Mouse (Mus musculus) gastrocnemius, postnatal 14 days (tissue): ENCODE results near the gene Haus8. TPM values are rescaled to one million over a fixed set of nuclear protein-coding genes. Genes with fewer than 3 reads are reported as not detected.
"Not testable (repeated sequence)": the region's sequence is repeated elsewhere in the genome, so short reads cannot be mapped to it uniquely, and the experiment has no call there.

Experiments
- DNase-seq: peaks from one replicate; pipeline ENCODE4 v3.0.0; 2021; ENCODE audit warnings: mixed read lengths
- intact Hi-C: fragments of 180-260 bp; cut with DNase I; formaldehyde crosslinking; loops from one replicate; pipeline ENCODE4 v1.15.1; 2025; ENCODE audit warnings: low total_unique reads
- long read RNA-seq, 2 experiments: library from polyadenylated mRNA; stranded (forward); transcript quantifications; one replicate each; pipeline ENCODE4 v2.0.0; 2021
- total RNA-seq, 2 experiments: library from RNA; stranded (reverse); gene quantifications; 2 replicates each; pipeline ENCODE4 v1.2.3; 2021

Gene Haus8
- 1 to 10 TPM; 6.4 to 8.2 TPM for total RNA-seq
- long read RNA-seq, experiment 1, partial matches to known transcripts = 1 of 4 reads
- long read RNA-seq, experiment 1, other reads (novel, unspliced or antisense) = 1 of 4 reads
- long read RNA-seq, experiment 2, transcript Haus8-201 (11 exons, 2,013 nt) = major isoform, 10 of 12 reads
- long read RNA-seq, experiment 2, partial matches to known transcripts = 1 of 12 reads
- long read RNA-seq, experiment 2, other reads (novel, unspliced or antisense) = 1 of 12 reads

DNA sequence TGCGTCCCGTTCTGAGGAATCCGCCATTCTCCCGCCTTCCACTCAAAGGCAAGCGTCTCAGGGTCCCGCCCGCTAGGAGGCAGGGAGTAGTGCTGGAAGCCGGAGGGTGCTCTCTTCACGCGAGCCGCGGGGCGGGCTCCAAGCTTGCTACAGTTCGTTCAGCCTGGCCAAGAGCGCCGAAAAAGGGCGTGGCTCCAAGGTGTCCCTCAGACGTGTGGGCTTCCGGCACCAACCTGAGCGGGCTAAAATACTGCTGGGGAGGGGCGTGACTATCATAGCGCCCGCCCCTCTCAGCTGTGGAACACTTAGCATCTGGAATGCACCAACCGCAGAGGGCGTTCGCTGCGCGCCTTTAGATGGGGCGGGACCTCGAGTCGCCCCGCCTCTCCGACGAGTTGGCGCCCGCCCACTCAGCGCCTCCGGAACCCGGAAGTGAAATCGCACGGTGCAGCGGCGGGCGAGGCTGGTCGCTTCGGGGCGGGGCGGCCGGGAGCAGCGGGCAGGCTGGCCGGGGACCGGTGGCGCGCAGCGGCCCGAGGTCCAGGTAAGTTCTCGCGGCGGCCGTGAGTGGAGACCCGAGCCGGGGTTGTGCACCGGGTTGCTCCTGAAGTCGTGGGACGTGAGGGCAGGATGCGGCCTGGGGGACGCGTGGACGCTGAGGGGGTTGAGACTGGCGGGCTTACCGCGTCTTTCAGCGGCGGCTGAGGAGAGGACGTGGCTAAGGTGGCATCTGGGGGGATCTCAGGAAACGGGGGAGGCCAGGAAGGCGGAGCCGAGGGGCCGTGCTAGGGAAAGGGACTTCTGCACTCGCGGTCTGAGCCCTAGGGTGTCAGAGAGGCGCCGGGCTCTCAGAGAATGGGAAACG lies at the start of gene Haus8, which contains the start of gene Myo9b:
TSS of gene Haus8 (minus strand) at position 649 of the 865 bp plus-strand sequence.
TSS of gene Myo9b (plus strand) at position 429 of the 865 bp plus-strand sequence.
- peak; percentile 96 for DNase-seq
- intact Hi-C loops = loop anchor here (5.0 kb wide), 1 partner anchor 55 kb away; no protein-coding TSS in a partner anchor

DNA sequence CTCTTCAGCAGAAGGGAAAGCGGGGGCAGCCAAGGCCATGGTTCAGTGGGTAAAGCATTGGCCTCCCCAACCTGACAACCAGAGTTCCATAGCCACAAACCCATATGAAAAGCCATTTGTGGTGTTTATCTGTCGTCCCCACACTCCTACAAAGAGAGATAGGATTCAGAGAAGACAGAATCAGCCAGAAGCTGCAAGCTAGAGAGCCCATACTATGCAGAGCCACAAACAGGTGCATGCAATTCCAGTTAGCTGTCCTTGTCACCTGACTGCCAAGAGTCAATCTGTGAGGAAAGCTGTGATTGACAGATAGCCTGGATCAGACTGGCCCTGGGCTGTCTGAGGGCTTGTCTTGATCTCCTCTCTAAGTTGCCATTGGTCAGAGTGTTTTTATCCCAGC lies 47.0 kb upstream of the Haus8 start:
- DNase-seq, intact Hi-C loops: not testable (repeated sequence)

DNA sequence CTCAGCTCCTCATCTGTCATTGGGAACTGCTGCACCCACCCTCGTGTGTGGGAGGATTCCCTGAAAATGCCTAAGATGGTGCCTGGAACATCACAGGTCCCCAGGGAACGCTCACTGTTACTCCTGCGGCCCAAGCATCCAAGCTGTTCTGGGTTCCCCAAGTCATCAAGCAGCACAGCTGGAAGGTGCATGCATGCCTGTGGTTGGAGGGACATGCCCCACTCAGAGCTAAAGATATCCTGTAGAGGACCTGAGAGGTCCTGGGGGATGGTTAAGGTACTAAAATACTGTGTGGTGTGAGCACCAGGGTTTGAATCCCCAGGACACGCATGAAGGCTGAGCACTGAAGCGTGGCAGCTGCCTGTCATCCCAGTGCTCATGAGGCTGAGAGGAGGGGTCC lies 45.9 kb upstream of the Haus8 start:
- intact Hi-C loops, DNase-seq: not testable (repeated sequence)

DNA sequence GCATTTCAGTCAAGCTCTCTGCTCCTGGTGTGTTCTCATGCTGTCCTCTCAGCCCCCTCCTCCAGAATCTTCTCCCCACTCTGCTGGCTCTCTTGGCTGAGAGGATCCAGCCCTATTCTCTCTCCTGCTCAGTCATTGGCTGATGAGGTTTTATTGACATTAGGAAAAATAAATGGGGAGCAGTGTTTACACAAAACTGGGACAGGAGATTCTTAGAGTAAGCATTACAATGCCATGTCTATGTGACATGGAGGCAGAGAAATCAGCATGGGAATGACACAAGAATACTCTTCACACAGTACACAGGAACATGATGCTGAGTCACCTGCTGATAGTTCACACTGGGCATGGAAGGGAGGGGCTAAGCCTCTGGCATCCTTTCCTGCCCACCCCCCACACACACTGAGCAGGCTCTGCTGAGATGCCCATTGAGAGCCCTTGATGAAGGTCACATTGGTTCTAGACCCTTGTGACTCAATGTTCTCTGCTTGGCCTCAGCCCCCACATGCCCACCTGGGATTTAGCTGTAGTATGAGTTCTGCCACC lies 43.8 kb upstream of the Haus8 start:
- intact Hi-C loops = no loop called here
- DNase-seq = no peak

DNA sequence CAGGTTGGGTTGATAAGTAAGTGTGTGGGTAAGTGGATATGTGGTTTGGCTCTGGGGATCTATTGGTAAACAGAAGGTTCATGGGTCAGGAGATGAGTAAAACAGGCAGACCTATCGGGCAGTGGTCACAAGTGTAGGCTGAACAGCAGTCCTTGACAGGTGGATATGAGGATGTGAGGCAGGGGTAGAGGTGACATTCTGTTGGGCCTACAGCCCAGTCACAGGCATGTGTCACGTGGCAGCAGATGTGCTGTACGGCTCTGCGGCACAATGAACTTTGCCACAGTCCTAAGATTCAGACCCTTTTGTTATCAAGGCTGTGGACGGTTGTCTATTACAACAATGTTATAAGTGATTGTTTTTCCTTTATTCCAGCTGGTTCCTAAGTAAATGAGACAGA lies 43.2 kb upstream of the Haus8 start:
- no peak for DNase-seq

DNA sequence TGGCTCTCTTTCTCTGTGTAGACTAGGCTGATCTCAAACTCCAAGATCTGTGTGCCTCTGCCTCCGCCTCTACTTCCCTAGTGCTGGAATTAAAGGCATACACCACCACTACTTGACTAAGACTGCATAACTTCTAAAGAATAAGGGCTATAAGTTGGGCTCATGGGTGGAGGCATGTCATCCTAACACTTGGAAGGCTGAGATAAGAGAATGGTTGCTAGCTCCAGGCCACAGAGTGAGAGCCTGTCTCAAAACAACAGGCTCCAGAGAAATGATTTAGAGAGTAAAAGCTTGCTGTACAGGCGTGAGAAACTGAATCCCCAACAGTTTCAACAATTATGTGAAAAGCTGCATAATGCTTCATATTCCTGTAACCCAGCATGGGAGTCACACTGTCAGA lies 41.2 kb upstream of the Haus8 start:
- intact Hi-C loops = no loop called here
- DNase-seq = no peak

More for the DNA sequence above, 43.2 kb upstream of the Haus8 start:
- intact Hi-C loops = no loop called here

DNA sequence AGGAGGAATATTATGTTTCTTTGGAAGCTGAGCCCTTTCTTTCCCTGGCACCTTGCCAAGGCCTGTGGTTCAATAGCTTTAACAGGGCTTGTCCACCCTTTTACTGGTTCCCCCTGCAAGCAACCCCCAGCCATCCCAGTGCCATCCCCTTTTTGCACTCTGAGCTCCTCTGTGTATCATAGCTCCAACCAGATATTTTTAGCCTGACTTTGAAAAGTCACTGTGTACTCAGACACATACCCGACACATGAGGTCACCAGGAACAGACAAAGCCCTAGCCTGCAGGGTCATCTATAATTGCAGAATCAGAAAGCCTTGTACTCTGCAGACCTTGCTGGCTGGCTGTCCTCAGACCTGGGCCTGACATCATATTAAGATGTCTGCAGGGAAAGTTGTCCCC lies 40.0 kb upstream of the Haus8 start:
- DNase-seq = peak; percentile 60

DNA sequence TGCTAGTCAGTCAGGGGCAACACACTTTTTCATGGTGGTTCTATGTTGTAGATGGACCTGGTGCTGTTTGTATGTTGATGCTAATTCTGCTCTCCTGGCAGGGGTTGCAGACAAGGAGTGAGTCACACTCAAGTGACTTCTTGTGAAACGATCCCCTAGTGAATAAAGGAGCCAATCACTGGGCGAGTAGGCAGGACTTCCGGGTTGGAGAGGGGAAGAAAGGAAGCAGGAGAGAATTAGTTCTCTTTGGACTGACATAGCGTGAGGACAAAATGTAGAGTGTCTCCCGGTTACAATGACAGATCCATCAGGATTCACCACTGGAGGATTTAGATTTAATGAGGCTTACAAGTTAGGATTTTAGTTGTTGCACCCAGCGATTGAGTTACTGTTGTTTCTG lies 37.7 kb upstream of the Haus8 start:
- peak; percentile 32 for DNase-seq

More for the DNA sequence above, 40.0 kb upstream of the Haus8 start:
- intact Hi-C loops = no loop called here

DNA sequence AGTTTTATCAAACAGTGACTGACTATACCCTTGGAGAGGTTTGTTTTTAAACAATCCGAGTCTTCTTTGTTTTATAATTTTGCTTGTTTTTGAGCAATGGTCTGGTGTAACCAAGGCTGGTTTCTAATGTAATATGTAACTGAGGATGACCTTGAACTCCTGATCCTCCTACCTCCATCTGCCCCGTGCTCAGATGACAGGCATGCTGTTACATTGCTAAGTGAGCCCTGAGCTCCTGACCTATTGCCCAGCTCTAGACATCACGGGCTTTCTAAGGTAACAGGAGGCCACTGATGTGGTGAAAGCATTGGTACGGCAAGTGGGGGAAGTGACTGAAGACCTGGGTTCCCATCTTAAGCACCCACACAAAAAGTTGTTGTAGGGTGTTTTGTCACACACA lies 35.2 kb upstream of the Haus8 start:
- no peak for DNase-seq
- intact Hi-C loops = no loop called here

More for the DNA sequence above, 37.7 kb upstream of the Haus8 start:
- intact Hi-C loops = no loop called here

DNA sequence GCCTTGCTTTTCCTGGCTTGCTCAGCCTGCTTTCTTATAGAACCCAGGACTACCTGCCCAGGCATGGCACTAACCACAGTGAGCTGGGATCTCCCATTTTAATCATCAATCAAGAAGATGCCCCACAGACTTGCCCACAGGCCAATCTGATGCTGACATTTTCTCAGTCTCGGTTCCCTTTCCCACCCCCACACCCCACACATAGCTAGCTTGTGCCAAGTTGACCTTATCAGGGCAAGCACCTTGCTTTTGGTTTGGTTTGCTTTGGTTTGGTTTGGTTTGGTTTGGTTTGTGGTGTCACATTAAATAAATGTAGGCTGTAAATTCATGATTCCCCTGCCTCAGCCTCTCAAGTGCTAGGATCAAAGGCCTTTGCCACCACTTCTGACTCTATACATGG lies 34.6 kb upstream of the Haus8 start:
- DNase-seq = no peak
- intact Hi-C loops = no loop called here

DNA sequence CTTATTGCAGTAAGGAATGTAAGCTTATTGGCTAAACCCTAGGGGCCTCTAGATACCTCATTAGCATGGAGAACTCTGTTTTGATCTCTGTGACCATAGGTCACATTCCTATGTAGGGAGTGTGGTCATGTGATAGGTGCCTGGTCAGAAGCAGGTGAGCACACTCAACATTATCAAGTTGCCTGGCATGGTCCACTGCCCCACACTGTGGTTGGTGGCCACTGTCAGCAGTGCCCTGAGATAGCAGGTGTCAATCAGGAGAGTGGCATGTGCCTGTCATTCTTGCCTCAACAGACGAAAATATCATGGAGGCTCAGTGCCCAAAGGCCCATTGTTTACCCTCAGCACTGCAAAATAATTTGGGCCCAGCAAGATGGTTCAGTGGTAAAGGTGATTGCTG lies 33.3 kb upstream of the Haus8 start:
- intact Hi-C loops = no loop called here
- no peak for DNase-seq

DNA sequence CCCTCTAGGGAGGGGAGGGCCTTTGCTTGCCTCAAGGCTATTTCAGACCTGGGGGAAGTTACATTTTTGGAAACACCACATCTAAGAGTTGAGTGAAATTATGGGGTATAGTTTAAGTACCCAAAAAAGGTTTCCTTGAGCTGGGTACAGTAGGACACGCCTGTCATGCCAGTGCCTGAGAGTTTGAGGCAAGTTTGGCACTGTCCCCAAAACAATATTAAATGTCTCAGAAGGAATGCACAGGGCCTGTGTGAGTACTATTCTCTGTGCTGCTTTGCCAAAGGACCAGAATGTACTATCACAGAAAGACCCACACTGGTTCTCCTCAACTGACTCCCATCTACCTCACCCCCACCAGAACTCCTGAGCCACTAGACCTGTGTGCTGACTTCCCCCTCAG lies 30.9 kb upstream of the Haus8 start:
- intact Hi-C loops = no loop called here

DNA sequence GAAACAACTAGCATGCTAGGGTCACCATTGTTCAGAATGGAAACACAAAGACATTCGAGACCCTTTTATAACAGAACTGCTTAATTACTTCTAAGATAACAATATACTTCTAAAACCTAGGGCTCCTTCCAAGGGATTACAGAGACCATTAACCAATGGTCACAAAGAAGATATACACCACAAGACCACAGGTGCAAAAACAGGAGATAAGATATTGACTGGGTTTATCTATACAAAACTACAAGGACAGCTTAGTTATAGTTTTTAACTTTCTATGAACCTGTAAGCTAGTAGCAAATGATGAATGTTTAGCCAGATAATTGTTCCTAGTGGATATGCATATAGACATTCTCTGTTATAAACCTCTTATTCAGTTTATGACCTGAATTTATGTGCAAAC lies 30.1 kb upstream of the Haus8 start:
- intact Hi-C loops = no loop called here
- DNase-seq = no peak

More for the DNA sequence above, 30.9 kb upstream of the Haus8 start:
- no peak for DNase-seq

DNA sequence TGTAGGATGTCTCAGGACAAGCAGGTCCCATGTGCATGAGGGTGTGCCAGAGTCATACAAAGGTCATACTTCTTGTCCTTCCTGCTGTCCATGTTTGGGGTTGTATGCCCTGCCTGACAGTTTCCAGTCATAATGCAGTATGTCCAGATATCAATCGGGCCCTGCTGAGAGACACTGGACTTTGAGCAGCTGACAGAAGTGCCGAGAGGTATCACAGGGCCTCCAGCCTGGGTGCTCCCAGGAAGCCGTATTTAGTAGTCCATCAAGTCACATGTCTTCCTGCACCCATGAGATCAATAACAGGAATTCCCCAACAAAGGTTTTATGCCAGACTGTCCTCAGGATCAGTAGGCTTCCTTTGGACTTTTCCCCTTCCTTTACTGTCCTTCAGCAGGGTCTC lies 27.0 kb upstream of the Haus8 start:
- DNase-seq = no peak

DNA sequence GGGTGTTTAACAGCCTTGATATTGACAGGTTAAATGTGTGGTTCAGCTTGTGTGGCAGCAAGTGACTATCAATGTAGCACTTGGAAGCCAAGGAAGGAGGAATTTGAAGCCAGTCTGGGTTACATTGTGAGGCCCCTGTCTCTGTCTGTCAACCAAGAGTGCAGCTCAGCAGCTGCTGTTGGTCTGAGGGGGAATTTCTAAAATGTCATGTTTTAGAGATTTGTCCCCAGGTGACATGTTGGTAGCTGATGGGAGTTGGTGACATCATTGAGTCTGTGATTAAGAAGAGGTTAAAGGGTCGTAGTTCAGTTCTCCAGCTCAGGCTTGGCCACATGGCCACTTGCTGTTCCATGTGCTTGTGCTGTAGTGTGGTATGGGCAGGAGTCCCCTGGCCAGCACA lies 24.7 kb upstream of the Haus8 start:
- intact Hi-C loops = no loop called here
- no peak for DNase-seq

More for the DNA sequence above, 27.0 kb upstream of the Haus8 start:
- intact Hi-C loops = no loop called here

DNA sequence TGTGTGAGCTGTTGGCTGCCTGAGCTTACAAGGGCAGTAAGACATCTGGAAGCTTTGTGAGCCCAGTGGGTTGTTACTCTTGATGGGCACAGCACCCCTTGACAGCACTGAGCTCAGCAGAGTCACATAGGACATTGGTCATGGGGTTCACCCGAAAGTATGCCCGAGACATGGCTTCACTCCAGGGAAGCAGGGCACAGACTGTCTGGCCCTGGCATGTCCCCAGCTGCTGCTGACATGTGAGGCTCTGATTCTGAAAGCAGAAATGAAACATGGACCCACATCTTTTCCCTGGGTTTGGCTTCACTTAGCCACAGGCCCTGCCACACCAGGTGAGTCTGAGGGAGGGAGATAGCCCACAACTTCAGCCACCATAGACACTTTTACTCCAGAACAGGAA lies 24.1 kb upstream of the Haus8 start:
- intact Hi-C loops = no loop called here
- DNase-seq = no peak

DNA sequence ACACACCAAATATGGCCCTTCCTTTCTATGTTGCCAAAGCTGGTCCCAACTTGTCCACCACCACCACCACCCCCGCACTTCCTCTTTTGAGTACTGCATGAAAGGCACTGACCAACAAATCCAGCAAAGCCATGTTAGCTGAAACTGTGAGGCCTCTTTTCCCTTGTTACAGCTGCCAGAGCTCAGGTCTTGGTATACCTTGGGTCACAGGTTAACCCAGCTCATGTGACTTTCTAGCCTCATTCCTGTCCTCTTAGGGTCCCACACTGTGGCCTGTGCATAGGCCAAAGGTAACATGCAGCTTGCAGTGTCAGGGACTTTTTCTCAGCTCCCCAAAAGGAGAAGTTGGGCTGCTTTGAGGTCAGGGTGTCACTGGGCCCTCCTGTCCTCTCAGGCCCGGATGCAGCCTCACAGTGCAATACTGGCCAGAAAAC lies 23.5 kb upstream of the Haus8 start:
- intact Hi-C loops = no loop called here

DNA sequence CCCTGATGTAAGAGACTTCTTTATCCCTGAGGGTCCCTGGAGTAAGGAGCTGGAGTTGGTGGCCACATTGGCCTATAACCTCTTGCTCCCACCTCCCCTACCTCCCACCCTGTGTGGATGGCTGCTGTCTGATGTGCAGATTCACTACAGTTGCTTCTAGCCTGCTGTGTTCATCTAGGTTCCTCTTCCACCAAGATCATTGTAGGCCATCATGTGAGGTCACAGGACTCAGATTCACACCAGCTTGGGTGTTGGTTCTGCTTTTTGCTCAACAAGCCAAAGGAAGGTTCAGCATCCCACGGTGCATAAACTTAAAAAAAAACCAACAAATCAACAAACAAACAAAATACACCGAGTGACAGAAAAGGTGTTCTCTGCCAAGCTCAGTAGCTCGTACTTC lies 21.2 kb upstream of the Haus8 start:
- intact Hi-C loops, DNase-seq: not testable (repeated sequence)

More for the DNA sequence above, 23.5 kb upstream of the Haus8 start:
- no peak for DNase-seq

DNA sequence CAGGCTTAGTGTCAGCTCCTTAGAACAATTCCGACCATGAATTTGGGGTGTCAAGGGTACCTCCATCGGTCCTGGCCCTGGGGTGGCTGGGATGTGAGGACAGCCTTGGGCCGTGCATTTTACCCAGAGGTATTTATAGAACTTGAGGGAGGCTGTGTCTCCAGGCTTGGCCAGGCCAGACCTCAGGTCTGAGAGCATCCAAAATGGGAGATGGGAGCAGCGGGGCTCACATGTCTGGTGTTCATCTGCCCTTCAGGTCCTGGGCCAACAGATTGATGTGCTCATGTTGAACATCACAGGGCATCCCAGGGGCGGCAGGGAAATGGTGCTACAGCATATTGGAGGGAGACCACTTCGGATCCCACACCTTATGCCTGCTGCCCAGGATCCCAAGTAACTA lies 18.6 kb upstream of the Haus8 start:
- intact Hi-C loops = no loop called here
- DNase-seq = no peak

DNA sequence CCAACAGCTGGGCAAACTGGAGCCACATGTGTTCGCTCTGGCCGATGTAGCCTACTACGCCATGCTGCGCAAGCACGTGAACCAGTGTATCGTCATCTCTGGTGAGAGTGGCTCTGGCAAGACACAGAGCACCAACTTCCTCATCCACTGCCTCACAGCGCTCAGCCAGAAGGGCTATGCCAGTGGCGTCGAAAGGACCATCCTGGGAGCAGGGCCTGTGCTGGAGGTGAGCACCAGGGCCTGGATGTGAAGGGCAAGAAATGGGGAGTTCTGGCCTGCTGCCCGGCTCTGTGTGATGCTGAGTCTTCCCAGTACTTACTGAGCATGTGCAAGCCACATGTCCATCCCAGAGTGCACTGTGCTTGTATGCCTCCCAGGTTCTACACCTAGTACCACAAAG lies 18.2 kb upstream of the Haus8 start:
- no peak for DNase-seq
- intact Hi-C loops = no loop called here
